Mouse (Mus musculus) lung, postnatal 0 days (tissue): ENCODE measurements around the gene Mylip. TPM values are rescaled to one million over a fixed set of nuclear protein-coding genes. Genes with fewer than 3 reads are reported as not detected.
A peak's percentile ranks its signal among the peaks of the same experiment; 100 is the strongest.

Experiments
- ATAC-seq: fragments of 200-750 bp; cut with Nextera tagmentation; 2 replicates; pipeline ENCODE4 v1.8.0; 2017; ENCODE audit warnings: moderate library complexity
- DNase-seq: peaks from one replicate; pipeline ENCODE4 v3.0.0-alpha.2; 2016; ENCODE audit warnings: low spot score
- H3K27ac ChIP-seq: fragments of 300-500 bp; sonication (generic); 2 replicates; pipeline ENCODE4 v1.5.1; 2014; ENCODE audit warnings: antibody characterized with exemption, mild to moderate bottlenecking, low read length, mixed read lengths
- H3K27me3 ChIP-seq: fragments of 300-500 bp; sonication (generic); replicated peaks from 2 replicates; pipeline ENCODE4 v1.6.1; 2014; ENCODE audit warnings: low read length, mixed read lengths; ENCODE audit not compliant: insufficient read depth
- H3K36me3 ChIP-seq: fragments of 300-500 bp; sonication (generic); 2 replicates; pipeline ENCODE4 v1.6.1; 2014; ENCODE audit warnings: low read length, mixed read lengths; ENCODE audit not compliant: insufficient read depth
- H3K4me1 ChIP-seq: fragments of 300-500 bp; sonication (generic); 2 replicates; pipeline ENCODE4 v1.6.1; 2014; ENCODE audit warnings: antibody characterized with exemption, low read depth, low read length, mixed read lengths; ENCODE audit not compliant: insufficient read depth
- H3K4me2 ChIP-seq: fragments of 300-500 bp; sonication (generic); replicated peaks from 2 replicates; pipeline ENCODE4 v1.6.1; 2014; ENCODE audit warnings: low read depth, mild to moderate bottlenecking, low read length, moderate library complexity, mixed read lengths
- H3K4me3 ChIP-seq: fragments of 300-500 bp; sonication (generic); 2 replicates; pipeline ENCODE4 v1.5.1; 2014; ENCODE audit warnings: low read depth, low read length
- H3K9ac ChIP-seq: fragments of 300-500 bp; sonication (generic); replicated peaks from 2 replicates; pipeline ENCODE4 v1.6.1; 2014; ENCODE audit warnings: low read depth, mild to moderate bottlenecking
- H3K9me3 ChIP-seq: fragments of 300-500 bp; sonication (generic); 2 replicates; pipeline ENCODE4 v1.6.1; 2016; ENCODE audit warnings: low read length, mixed read lengths
- CTCF ChIP-seq: IDR thresholded peaks from 2 replicates; pipeline ENCODE4 v1.5.1; 2016; ENCODE audit warnings: antibody characterized with exemption, mild to moderate bottlenecking
- EP300 ChIP-seq: IDR thresholded peaks from 2 replicates; pipeline ENCODE4 v1.6.1; 2016; ENCODE audit warnings: antibody characterized with exemption, mild to moderate bottlenecking, control low read depth
- WGBS: fragments of 180-500 bp; shearing (Covaris S2); extraction: QIAGEN DNeasy Blood & Tissue Kit; methylation state at CpG from one replicate; pipeline ENCODE4 v1.1.7; 2014; 5-methylcytosine and 5-hydroxymethylcytosine counted together
- polyA plus RNA-seq: library from polyadenylated mRNA; unstranded; fragments of >200 nt; fragmentation: Nextera tagmentation; extraction: Ambion mirVana; gene quantifications from 2 replicates; pipeline ENCODE4 v1.2.1, GENCODE M21; 2015

Gene Mylip
- polyA plus RNA-seq, 1 experiment from 2014 or later = 6.8 TPM

GRCm38 (mm10) chr13:45382208-45382607, 7.3 kb upstream of the Mylip start:
- no peak overlapping the region for H3K9ac ChIP-seq
- TF ChIP-seq CTCF (no peak), EP300 (no peak)
- H3K9me3 ChIP-seq = no peaks in the 10 kb centered on the region
- 33% methylated on average over 7 of the region's 7 CpGs for WGBS
- ATAC-seq (no peak), DNase-seq (no peak)
- no peaks in the 10 kb centered on the region for H3K27me3 ChIP-seq
- H3K27ac ChIP-seq = no peak overlapping the region
- H3K4me1 ChIP-seq = no peaks in the 10 kb centered on the region
- H3K4me2 ChIP-seq = no peak overlapping the region
- H3K36me3 ChIP-seq = no peaks in the 10 kb centered on the region
- H3K4me3 ChIP-seq = no peak overlapping the region

GRCm38 (mm10) chr13:45384636-45385035, 4.9 kb upstream of the Mylip start:
- ATAC-seq = no peak
- Histone ChIP-seq H3K9ac (no peak overlapping the region), H3K4me2 (no peak overlapping the region), H3K27ac (no peak overlapping the region), H3K9me3 (no peaks in the 10 kb centered on the region), H3K27me3 (no peaks in the 10 kb centered on the region), H3K4me3 (no peak overlapping the region), H3K36me3 (no peaks in the 10 kb centered on the region), H3K4me1 (no peaks in the 10 kb centered on the region)
- TF ChIP-seq EP300 (no peak), CTCF (no peak)
- WGBS = 59% methylated on average over 2 of the region's 2 CpGs
- DNase-seq = no peak

- H3K27me3 ChIP-seq = no peaks in the 10 kb centered on the region
- no peaks in the 10 kb centered on the region for H3K36me3 ChIP-seq
- H3K4me1 ChIP-seq = no peaks in the 10 kb centered on the region
- DNase-seq (no peak), ATAC-seq (no peak)
- no peak overlapping the region for H3K9ac ChIP-seq
- H3K4me3 ChIP-seq = no peak overlapping the region
- TF ChIP-seq CTCF (no peak), EP300 (no peak)
- no peak overlapping the region for H3K27ac ChIP-seq
- 89% methylated on average over 6 of the region's 6 CpGs for WGBS
- no peak overlapping the region for H3K4me2 ChIP-seq
- H3K9me3 ChIP-seq = no peaks in the 10 kb centered on the region
These were observed 4.0 kb upstream of the Mylip start for GRCm38 (mm10) chr13:45385521-45385920.

GRCm38 (mm10) chr13:45386253-45386652, 3.3 kb upstream of the Mylip start:
- TF ChIP-seq EP300 = no peak
- TF ChIP-seq CTCF = no peak
- H3K27ac ChIP-seq = no peak overlapping the region
- no peak for DNase-seq
- H3K27me3 ChIP-seq = no peaks in the 10 kb centered on the region
- H3K4me1 ChIP-seq = no peaks in the 10 kb centered on the region
- H3K4me2 ChIP-seq = no peak overlapping the region
- no peaks in the 10 kb centered on the region for H3K36me3 ChIP-seq
- no peak overlapping the region for H3K4me3 ChIP-seq
- no peak overlapping the region for H3K9ac ChIP-seq
- 89% methylated on average over 14 of the region's 14 CpGs for WGBS
- no peaks in the 10 kb centered on the region for H3K9me3 ChIP-seq
- no peak for ATAC-seq

- H3K4me3 ChIP-seq = no peak overlapping the region
- ATAC-seq (no peak), DNase-seq (no peak)
These were observed 2.3 kb upstream of the Mylip start for GRCm38 (mm10) chr13:45387231-45387630.

GRCm38 (mm10) chr13:45388254-45388805, 1.2 kb upstream of the Mylip start:
- no peak overlapping the region for H3K4me3 ChIP-seq
- ATAC-seq (no peak), DNase-seq (no peak)
- H3K9me3 ChIP-seq = no peaks in the 10 kb centered on the region
- H3K36me3 ChIP-seq = no peaks in the 10 kb centered on the region
- no peak overlapping the region for H3K4me2 ChIP-seq
- TF ChIP-seq CTCF (no peak), EP300 (no peak)
- H3K27me3 ChIP-seq = no peaks in the 10 kb centered on the region
- H3K27ac ChIP-seq = no peak overlapping the region
- WGBS = 61% methylated on average over 16 of the region's 16 CpGs
- peaks cover 11% of the 10 kb centered on the region; the same call in 1 of the 2 replicates for H3K4me1 ChIP-seq
- no peak overlapping the region for H3K9ac ChIP-seq

More at GRCm38 (mm10) chr13:45387231-45387630, 2.3 kb upstream of the Mylip start:
- Histone ChIP-seq H3K9ac (no peak overlapping the region), H3K27me3 (no peaks in the 10 kb centered on the region), H3K9me3 (no peaks in the 10 kb centered on the region), H3K4me2 (no peak overlapping the region), H3K4me1 (peaks cover 4% of the 10 kb centered on the region; the same call in 1 of the 2 replicates), H3K27ac (no peak overlapping the region), H3K36me3 (no peaks in the 10 kb centered on the region)
- TF ChIP-seq CTCF = peak; percentile 51
- no peak for TF ChIP-seq EP300
- 96% methylated on average over 4 of the region's 4 CpGs for WGBS

- Histone ChIP-seq H3K4me2 (peak overlapping the region; percentile 83), H3K27me3 (no peaks in the 10 kb centered on the region), H3K9me3 (no peaks in the 10 kb centered on the region), H3K4me3 (peak overlapping the region; percentile 87), H3K36me3 (no peaks in the 10 kb centered on the region), H3K27ac (no peak overlapping the region), H3K9ac (no peak overlapping the region), H3K4me1 (peaks cover 11% of the 10 kb centered on the region; the same call in 1 of the 2 replicates)
- DNase-seq = no peak
- TF ChIP-seq EP300 = no peak
- no peak for TF ChIP-seq CTCF
- no peak for ATAC-seq
- WGBS = 32% methylated on average over 4 of the region's 4 CpGs
These were observed 653 bp upstream of the Mylip start for GRCm38 (mm10) chr13:45388889-45389288.
